Mouse (Mus musculus) midbrain, embryonic 12.5 days (tissue): ENCODE data around the gene Ap1m2. TPM values are rescaled to one million over a fixed set of nuclear protein-coding genes. Genes with fewer than 3 reads are reported as not detected.

ENCODE experiments used
- ATAC-seq: fragments of 200-750 bp; cut with Nextera tagmentation; 2 replicates; pipeline ENCODE4 v1.8.0; 2017; ENCODE audit warnings: low read depth, moderate TSS enrichment, moderate library complexity; ENCODE audit not compliant: low FRiP score
- H3K27ac ChIP-seq: fragments of 300-500 bp; sonication (generic); replicated peaks from 2 replicates; pipeline ENCODE4 v1.5.1; 2016; ENCODE audit warnings: mild to moderate bottlenecking
- H3K27me3 ChIP-seq: fragments of 300-500 bp; sonication (generic); 2 replicates; pipeline ENCODE4 v1.6.1; 2016; ENCODE audit warnings: mild to moderate bottlenecking
- H3K36me3 ChIP-seq: fragments of 300-500 bp; sonication (generic); 2 replicates; pipeline ENCODE4 v1.6.1; 2016
- H3K4me1 ChIP-seq: fragments of 300-500 bp; sonication (generic); 2 replicates; pipeline ENCODE4 v1.6.1; 2016
- H3K4me2 ChIP-seq: fragments of 300-500 bp; sonication (generic); replicated peaks from 2 replicates; pipeline ENCODE4 v1.6.1; 2016; ENCODE audit warnings: mild to moderate bottlenecking, moderate library complexity
- H3K4me3 ChIP-seq: fragments of 300-500 bp; sonication (generic); 2 replicates; pipeline ENCODE4 v1.5.1; 2016; ENCODE audit warnings: mild to moderate bottlenecking
- H3K9ac ChIP-seq: fragments of 300-500 bp; sonication (generic); replicated peaks from 2 replicates; pipeline ENCODE4 v1.6.1; 2016; ENCODE audit warnings: mild to moderate bottlenecking, moderate library complexity
- H3K9me3 ChIP-seq: fragments of 300-500 bp; sonication (generic); 2 replicates; pipeline ENCODE4 v1.6.1; 2016; ENCODE audit warnings: mild to moderate bottlenecking
- WGBS: fragments of 180-500 bp; shearing (Covaris S2); methylation state at CpG from one replicate; pipeline ENCODE4 v1.1.7; 2016; 5-methylcytosine and 5-hydroxymethylcytosine counted together
- polyA plus RNA-seq: library from polyadenylated mRNA; unstranded; fragments of >200 nt; fragmentation: Nextera tagmentation; extraction: Ambion mirVana; gene quantifications from 2 replicates; pipeline ENCODE4 v1.2.1, GENCODE M21; 2016

The Ap1m2 gene
- polyA plus RNA-seq = 0.39 and 0.78 TPM in 2 replicates

DNA sequence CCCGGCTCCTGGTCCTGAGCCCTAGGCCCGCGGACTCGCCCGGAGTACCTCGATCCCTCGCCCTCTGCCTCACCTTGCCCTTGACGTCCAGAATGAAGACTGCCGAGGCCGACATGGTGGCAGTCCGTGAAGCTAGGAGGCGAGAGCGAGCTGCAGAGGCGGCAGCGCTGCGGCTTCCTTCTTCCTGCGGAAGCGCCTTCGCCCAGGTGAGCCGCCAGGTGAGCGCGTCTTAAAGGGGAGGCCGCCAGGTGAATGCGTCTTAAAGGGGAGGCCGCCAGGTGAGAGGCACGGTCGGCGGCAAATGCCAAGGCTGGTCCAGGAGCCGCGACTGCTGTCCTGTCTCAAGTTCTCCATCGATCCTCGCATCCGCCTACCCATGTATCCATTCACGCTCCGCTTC is at the start of gene Ap1m2:
TSS of gene Ap1m2 (minus strand) at position 204 of the 400 bp plus-strand sequence.
- ATAC-seq = no peak
- no peak within 1 kb of the TSS for H3K9ac ChIP-seq
- H3K36me3 ChIP-seq = no peaks in the 10 kb centered on the region
- no peak within 1 kb of the TSS for H3K27ac ChIP-seq
- H3K4me3 ChIP-seq = 0 out of 2 replicates have a peak within 1 kb of the TSS, but pooled peaks have one; percentile 2
- 13% methylated on average over 35 of the region's 35 CpGs for WGBS
- H3K9me3 ChIP-seq = no peaks in the 10 kb centered on the region
- peaks cover 28% of the 10 kb centered on the region for H3K27me3 ChIP-seq
- H3K4me1 ChIP-seq = 0 out of 2 replicates have a peak, but pooled peaks cover 5% of the 10 kb centered on the region
- no peak within 1 kb of the TSS; the same call in 1 of the 2 replicates for H3K4me2 ChIP-seq

DNA sequence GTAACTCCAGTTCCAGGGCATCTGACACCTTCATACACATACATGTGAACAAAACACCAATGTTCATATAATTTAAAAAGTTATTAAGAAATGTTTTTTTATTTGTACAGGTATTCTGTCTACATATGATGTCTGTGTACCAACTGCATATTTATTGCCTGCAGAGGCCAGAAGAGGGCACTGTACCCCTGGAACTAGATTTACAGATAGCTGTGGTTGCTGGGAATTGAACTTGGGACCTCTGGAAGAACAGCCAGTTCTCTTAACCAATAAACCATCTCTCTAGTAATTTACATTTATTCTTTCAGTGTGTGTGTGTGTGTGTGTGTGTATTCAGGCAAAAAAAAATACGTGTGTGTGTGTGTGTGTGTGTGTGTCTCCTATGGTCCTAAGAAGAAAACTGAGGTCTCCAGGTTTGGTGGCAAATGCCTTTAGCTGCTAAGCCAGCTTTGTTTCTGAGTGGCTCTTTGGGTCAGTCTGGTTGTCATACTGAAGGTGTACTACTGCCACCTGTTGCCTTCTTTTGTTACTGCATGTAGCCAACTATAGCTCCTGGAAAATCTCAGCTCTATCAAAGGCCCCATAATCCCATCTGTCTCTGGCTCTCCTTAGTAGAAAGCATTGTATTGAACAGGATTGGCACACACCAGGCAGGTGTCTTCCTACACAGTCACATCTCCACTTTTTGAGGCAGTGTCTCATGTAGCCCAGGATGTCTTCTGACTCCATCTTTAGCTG is 45.0 kb upstream of the Ap1m2 start:
- 0 out of 2 replicates have a peak, but pooled peaks cover 8% of the 10 kb centered on the region for H3K4me1 ChIP-seq
- H3K36me3 ChIP-seq = peaks cover 27% of the 10 kb centered on the region
- H3K4me2 ChIP-seq = no peak overlapping the region
- 0% methylated on average over 1 of the region's 1 CpGs for WGBS
- no peak overlapping the region for H3K9ac ChIP-seq
- peaks cover 9% of the 10 kb centered on the region for H3K27me3 ChIP-seq
- no peaks in the 10 kb centered on the region for H3K9me3 ChIP-seq
- peak; percentile 52; the same call in 1 of the 2 replicates for ATAC-seq
- H3K4me3 ChIP-seq = no peak overlapping the region
- H3K27ac ChIP-seq = no peak overlapping the region

DNA sequence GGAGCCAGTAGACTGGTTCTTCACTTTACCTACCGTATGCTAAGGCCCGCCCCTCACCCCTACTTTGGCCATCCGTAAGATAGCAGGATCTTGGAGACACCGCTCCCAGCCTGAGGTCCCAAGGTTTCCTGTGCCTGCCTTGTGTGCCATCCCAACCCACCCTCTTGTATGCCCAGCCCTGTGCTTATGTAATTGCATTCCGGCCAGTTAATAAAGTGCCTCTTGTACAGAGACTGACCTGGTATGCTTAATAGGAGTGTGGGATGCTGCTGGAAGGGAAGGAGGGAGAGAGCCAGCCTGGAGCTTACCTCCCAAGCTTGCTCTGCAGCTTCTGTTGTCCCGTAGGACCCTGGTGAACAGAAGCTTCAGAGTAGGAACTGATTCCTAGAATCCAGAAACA is 42.7 kb upstream of the Ap1m2 start:
- H3K4me2 ChIP-seq = no peak overlapping the region
- WGBS = 92% methylated on average over 6 of the region's 6 CpGs
- H3K27me3 ChIP-seq = no peaks in the 10 kb centered on the region
- no peak for ATAC-seq
- H3K9me3 ChIP-seq = no peaks in the 10 kb centered on the region
- 0 out of 2 replicates have a peak, but pooled peaks cover 8% of the 10 kb centered on the region for H3K4me1 ChIP-seq
- no peak overlapping the region for H3K27ac ChIP-seq
- no peak overlapping the region for H3K4me3 ChIP-seq
- H3K36me3 ChIP-seq = peaks cover 41% of the 10 kb centered on the region
- no peak overlapping the region for H3K9ac ChIP-seq

DNA sequence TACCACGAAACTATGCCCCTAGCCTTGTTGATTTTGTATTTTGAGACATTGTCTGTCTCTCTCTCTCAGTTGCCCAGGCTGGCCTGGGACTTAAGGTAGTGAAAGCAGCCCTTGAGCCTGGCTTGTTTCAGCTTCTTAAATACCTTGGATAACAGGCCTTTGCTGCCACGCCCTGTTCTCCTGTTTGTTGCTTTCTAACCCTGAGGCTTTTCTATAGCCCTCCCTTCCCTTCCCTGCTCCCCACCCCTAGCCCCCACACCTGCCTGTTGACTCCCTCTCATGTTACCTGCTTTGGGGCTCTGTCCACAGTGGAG is 41.2 kb upstream of the Ap1m2 start:
- ATAC-seq = no peak
- Histone ChIP-seq H3K9ac (no peak overlapping the region), H3K27me3 (no peaks in the 10 kb centered on the region), H3K9me3 (no peaks in the 10 kb centered on the region), H3K4me3 (no peak overlapping the region), H3K4me1 (0 out of 2 replicates have a peak, but pooled peaks cover 8% of the 10 kb centered on the region), H3K27ac (no peak overlapping the region), H3K4me2 (no peak overlapping the region), H3K36me3 (peaks cover 49% of the 10 kb centered on the region)
- 59% methylated on average over 2 of the region's 2 CpGs for WGBS

DNA sequence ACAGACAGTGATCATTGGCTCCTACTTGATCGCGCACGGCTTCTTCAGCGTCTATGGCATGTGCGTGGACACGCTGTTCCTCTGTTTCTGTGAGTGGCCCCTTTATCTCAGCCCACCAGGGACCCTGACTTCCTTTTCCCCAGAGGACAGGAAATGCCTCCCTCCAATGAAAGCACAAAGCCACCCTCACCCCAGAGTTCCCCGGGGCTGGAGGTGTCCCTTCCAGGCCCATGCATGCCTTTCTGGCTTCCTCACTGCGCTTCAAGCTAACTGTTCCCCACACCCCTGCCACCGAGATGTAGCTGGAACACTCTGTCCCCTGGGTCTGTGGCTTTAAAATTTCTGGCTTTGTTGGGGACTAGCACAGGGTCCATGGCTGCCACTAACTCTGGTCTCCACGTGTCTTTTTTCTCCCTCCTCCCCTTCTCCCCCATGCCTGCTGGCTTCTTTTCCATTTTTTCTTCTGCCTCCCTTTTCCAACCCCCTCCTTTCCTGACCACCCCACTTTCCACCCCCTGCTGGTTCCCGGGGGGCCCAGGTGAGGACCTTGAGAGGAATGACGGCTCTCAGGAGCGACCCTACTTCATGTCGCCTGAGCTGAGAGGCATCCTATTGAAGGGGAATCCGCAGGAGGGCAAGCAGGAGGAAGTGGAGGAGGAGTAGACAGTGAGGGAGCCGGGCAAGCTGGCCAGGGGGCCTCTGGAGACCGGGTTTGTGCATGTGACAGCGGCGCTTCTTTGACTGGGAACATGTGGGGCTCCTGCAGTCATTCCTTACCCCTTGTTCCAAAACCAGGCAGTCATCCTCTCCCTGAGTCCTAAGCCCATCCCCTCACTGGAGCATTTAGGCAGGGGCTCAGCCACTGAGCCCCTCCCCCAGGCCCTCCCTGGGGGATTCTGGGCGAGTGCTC is 40.6 kb upstream of the Ap1m2 start:
- Histone ChIP-seq H3K4me2 (no peak overlapping the region), H3K9me3 (no peaks in the 10 kb centered on the region), H3K27me3 (no peaks in the 10 kb centered on the region), H3K9ac (no peak overlapping the region; the same call in 1 of the 2 replicates), H3K27ac (0 out of 2 replicates have a peak overlapping the region, but pooled peaks have one; percentile 25), H3K36me3 (peaks cover 55% of the 10 kb centered on the region), H3K4me1 (0 out of 2 replicates have a peak, but pooled peaks cover 8% of the 10 kb centered on the region), H3K4me3 (no peak overlapping the region)
- ATAC-seq = no peak
- 37% methylated on average over 20 of the region's 20 CpGs for WGBS

DNA sequence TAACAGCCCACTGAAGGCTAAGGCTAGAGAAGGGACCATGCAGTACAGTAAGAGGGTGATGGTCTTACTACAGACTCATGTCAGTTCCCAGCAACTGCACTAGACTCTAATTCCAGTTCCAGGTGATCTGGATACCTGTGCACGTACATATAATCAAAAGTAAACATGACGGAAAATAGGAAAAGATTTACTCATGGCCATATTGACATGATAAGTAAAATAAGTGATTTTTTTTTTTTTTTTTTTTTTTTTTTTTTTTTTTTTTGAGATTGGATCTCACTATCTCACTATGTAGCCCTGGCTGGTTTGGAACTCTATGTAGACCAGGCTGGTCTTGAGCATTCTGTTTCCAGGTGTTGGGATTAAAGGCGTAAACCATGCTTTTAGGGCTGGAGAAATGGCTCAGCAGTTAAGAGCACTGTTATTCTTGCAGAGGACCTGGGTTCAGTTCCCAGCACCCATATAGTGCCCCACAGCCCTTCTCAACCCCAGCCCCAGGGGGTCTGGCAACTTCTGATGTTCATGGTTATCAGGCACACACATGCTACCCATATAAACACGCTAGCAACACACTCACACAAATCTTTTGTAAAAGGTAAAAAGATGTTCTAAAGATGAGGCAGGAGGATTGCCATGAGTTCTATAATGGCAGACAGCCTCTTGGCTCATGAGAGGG is 39.7 kb upstream of the Ap1m2 start:
- no peak for ATAC-seq
- no peaks in the 10 kb centered on the region for H3K9me3 ChIP-seq
- H3K4me3 ChIP-seq = no peak overlapping the region
- WGBS = 91% methylated on average over 4 of the region's 4 CpGs
- no peak overlapping the region for H3K9ac ChIP-seq
- 0 out of 2 replicates have a peak, but pooled peaks cover 8% of the 10 kb centered on the region for H3K4me1 ChIP-seq
- H3K27me3 ChIP-seq = no peaks in the 10 kb centered on the region
- peaks cover 59% of the 10 kb centered on the region for H3K36me3 ChIP-seq
- no peak overlapping the region for H3K4me2 ChIP-seq
- no peak overlapping the region for H3K27ac ChIP-seq

DNA sequence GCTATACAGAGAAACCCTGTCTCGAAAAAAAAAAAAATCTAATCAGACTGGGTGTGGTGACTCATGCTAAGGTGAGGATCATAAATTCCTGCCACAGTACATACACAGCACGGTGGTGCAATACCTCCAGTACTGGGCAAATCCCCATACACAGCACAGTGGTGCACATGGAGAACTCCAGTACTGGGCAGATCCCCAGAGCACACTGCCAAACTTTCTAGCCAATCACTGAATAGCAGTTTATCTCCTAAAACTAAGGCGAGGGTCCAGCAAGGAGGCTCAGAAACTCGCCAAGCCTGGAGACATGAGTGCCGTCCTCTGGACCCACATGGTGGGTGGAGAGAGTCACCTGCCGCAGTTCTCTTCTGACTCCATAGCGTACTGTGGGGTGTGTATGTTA is 39.0 kb upstream of the Ap1m2 start:
- Histone ChIP-seq H3K9ac (no peak overlapping the region), H3K4me3 (no peak overlapping the region), H3K27ac (no peak overlapping the region), H3K27me3 (no peaks in the 10 kb centered on the region), H3K4me1 (0 out of 2 replicates have a peak, but pooled peaks cover 8% of the 10 kb centered on the region), H3K4me2 (no peak overlapping the region), H3K9me3 (no peaks in the 10 kb centered on the region), H3K36me3 (peaks cover 63% of the 10 kb centered on the region)
- no peak for ATAC-seq
- 97% methylated on average over 7 of the region's 7 CpGs for WGBS

DNA sequence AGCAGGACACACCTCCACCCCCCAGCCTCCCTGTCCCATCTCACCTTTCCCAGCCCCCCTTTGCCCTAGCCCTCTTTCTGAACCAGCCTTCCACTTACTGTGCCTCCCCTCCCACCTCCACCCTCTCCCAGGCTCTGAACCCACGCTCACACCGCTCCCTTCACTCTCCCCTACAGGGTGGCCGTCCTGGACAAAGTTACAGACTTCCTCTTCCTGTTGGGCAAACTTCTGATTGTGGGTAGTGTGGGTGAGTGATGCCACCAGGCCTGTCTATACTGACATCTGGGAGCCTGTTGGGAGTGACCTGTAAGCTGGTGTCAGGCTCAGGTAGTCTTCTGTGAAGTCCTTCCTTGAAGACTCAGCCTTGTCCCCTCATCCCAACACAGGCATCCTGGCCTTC is 36.0 kb upstream of the Ap1m2 start:
- H3K27me3 ChIP-seq = no peaks in the 10 kb centered on the region
- no peak overlapping the region for H3K27ac ChIP-seq
- ATAC-seq = no peak
- no peak overlapping the region for H3K4me3 ChIP-seq
- H3K9ac ChIP-seq = no peak overlapping the region
- H3K4me2 ChIP-seq = no peak overlapping the region
- H3K9me3 ChIP-seq = no peaks in the 10 kb centered on the region
- H3K36me3 ChIP-seq = peaks cover 69% of the 10 kb centered on the region
- WGBS = 95% methylated on average over 3 of the region's 3 CpGs
- 0 out of 2 replicates have a peak, but pooled peaks cover 8% of the 10 kb centered on the region for H3K4me1 ChIP-seq

DNA sequence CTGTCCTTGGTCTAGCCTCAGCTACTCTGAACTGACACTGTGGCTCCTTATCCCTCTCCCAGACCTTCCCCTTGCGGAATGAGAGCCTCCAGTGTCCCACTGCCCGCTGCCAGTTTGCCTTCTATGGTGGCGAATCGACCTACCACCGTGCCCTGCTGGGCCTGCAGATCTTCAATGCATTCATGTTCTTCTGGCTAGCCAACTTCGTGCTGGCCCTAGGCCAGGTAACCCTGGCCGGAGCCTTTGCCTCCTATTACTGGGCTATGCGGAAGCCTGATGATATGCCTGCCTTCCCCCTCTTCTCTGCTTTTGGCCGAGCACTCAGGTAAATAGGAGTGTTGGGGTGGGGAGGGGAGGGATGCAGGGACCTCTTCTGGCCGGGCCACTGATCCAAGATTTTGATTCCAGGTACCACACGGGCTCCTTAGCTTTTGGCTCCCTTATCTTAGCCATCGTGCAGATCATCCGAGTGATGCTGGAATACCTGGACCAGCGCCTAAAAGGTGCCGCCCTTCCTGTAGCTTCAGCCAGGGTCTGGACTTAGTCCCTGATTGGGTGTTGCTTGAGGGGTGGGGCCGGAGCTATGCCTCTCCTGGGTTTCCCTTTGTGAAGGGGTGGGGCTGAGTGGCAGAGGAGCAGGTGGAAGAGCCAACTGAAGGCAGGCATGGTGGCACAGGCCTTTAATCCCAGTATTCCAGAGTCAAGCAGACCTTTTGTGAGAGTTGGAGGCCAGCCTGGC is 34.7 kb upstream of the Ap1m2 start:
- peaks cover 72% of the 10 kb centered on the region for H3K36me3 ChIP-seq
- H3K4me1 ChIP-seq = no peaks in the 10 kb centered on the region
- no peak overlapping the region for H3K4me2 ChIP-seq
- H3K27ac ChIP-seq = no peak overlapping the region
- H3K4me3 ChIP-seq = no peak overlapping the region
- no peaks in the 10 kb centered on the region for H3K9me3 ChIP-seq
- 78% methylated on average over 16 of the region's 16 CpGs for WGBS
- no peak for ATAC-seq
- no peak overlapping the region for H3K9ac ChIP-seq
- H3K27me3 ChIP-seq = no peaks in the 10 kb centered on the region

DNA sequence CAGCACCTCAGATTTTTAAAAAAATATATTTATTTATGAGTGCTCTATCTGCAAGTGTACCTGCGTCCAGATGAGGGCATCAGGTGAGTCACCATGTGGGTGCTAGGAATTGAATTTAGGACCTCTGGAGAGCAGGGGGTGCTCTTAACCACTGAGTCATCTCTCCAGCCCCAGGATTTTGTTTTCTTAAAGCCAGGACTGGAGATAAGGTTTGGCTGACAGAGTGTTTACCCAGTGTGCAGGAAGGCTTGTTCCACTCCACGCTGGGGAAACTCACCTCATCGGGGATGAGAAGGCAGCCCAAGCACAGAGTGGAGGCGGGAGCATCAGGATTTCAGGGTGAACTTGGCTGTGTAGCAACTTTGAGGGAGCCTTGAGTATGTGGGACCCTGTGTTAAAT is 28.3 kb upstream of the Ap1m2 start:
- 86% methylated on average over 4 of the region's 4 CpGs for WGBS
- no peak for ATAC-seq
- no peak overlapping the region for H3K27ac ChIP-seq

DNA sequence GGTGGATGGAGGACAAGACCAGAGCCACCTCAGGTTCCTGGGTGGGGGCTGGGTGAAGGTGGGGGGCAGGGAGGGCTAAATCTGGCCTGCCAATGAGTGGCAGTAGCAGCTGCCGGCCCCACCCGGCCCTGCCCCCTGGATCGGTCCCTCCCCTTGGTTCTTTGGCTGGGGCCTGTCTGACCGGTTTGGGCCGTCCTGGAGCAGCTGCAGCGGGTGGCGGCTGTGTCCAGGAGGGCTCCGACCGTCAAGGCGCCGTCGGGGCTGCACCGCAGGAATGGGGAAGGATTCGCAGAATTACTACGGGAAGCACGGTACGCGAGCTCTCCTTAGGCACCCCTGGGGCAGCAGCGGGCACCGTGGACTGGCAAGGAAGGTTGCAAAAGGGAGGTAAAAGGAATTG is 25.5 kb upstream of the Ap1m2 start:
- Histone ChIP-seq H3K36me3 (peaks cover 11% of the 10 kb centered on the region), H3K27ac (no peak overlapping the region), H3K9me3 (no peaks in the 10 kb centered on the region), H3K27me3 (no peaks in the 10 kb centered on the region), H3K4me2 (no peak overlapping the region), H3K4me3 (no peak overlapping the region), H3K4me1 (peaks cover 12% of the 10 kb centered on the region), H3K9ac (no peak overlapping the region)
- 16% methylated on average over 20 of the region's 20 CpGs for WGBS
- ATAC-seq = no peak

More for the DNA sequence above, 28.3 kb upstream of the Ap1m2 start:
- peaks cover 33% of the 10 kb centered on the region for H3K36me3 ChIP-seq
- no peak overlapping the region for H3K4me2 ChIP-seq
- H3K9ac ChIP-seq = no peak overlapping the region
- no peaks in the 10 kb centered on the region for H3K27me3 ChIP-seq
- H3K4me1 ChIP-seq = peaks cover 8% of the 10 kb centered on the region; the same call in 1 of the 2 replicates
- H3K9me3 ChIP-seq = no peaks in the 10 kb centered on the region
- no peak overlapping the region for H3K4me3 ChIP-seq
